Mouse (Mus musculus): ENCODE measurements around the gene F11r.

The F11r gene

GRCm38 (mm10) chr1:171437264-171438013 is at the start of gene F11r:
TSS of gene F11r (plus strand) at chr1:171437535.
- in situ Hi-C loops (cut with MboI, MseI): no loop called here

- in situ Hi-C loops (cut with MboI, MseI): no loop called here
Measured at GRCm38 (mm10) chr1:171388376-171389102, 48.8 kb upstream of the F11r start, which contains the start of gene Arhgap30. TSS of gene Arhgap30 (plus strand) at chr1:171388954.

- in situ Hi-C loops (cut with MboI, MseI): no loop called here
Measured at GRCm38 (mm10) chr1:171390101-171390500, 47.2 kb upstream of the F11r start.

- in situ Hi-C loops (cut with MboI, MseI): no loop called here
Measured at GRCm38 (mm10) chr1:171401821-171402220, 35.5 kb upstream of the F11r start.

- in situ Hi-C loops (cut with MboI, MseI): no loop called here
Measured at GRCm38 (mm10) chr1:171402991-171403390, 34.3 kb upstream of the F11r start.

- in situ Hi-C loops (cut with MboI, MseI): no loop called here
Measured at GRCm38 (mm10) chr1:171407263-171407662, 30.1 kb upstream of the F11r start.

- in situ Hi-C loops (cut with MboI, MseI): no loop called here
Measured at GRCm38 (mm10) chr1:171410231-171410630, 27.1 kb upstream of the F11r start.

GRCm38 (mm10) chr1:171410947-171411484 is 26.3 kb upstream of the F11r start, which contains the start of gene Usf1:
TSS of gene Usf1 (plus strand) at chr1:171411313.
- in situ Hi-C loops (cut with MboI, MseI): no loop called here

- in situ Hi-C loops (cut with MboI, MseI): no loop called here
Measured at GRCm38 (mm10) chr1:171411492-171411941, 25.8 kb upstream of the F11r start.

GRCm38 (mm10) chr1:171412001-171412441 is 25.3 kb upstream of the F11r start:
- in situ Hi-C loops (cut with MboI, MseI): no loop called here

GRCm38 (mm10) chr1:171412446-171412845 is 24.9 kb upstream of the F11r start:
- in situ Hi-C loops (cut with MboI, MseI): no loop called here

- in situ Hi-C loops (cut with MboI, MseI): no loop called here
Measured at GRCm38 (mm10) chr1:171413608-171414007, 23.7 kb upstream of the F11r start.

- in situ Hi-C loops (cut with MboI, MseI): no loop called here
Measured at GRCm38 (mm10) chr1:171418660-171419059, 18.7 kb upstream of the F11r start, which contains the start of gene Tstd1. TSS of gene Tstd1 (plus strand) at chr1:171418872.

GRCm38 (mm10) chr1:171419291-171419882 is 17.9 kb upstream of the F11r start:
- in situ Hi-C loops (cut with MboI, MseI): no loop called here

- in situ Hi-C loops (cut with MboI, MseI): no loop called here
Measured at GRCm38 (mm10) chr1:171419905-171420304, 17.4 kb upstream of the F11r start.

GRCm38 (mm10) chr1:171422504-171423095 is 14.7 kb upstream of the F11r start:
- in situ Hi-C loops (cut with MboI, MseI): no loop called here

- in situ Hi-C loops (cut with MboI, MseI): no loop called here
Measured at GRCm38 (mm10) chr1:171424638-171425037, 12.7 kb upstream of the F11r start.

GRCm38 (mm10) chr1:171425126-171425525 is 12.2 kb upstream of the F11r start:
- in situ Hi-C loops (cut with MboI, MseI): no loop called here

- in situ Hi-C loops (cut with MboI, MseI): no loop called here
Measured at GRCm38 (mm10) chr1:171432158-171432557, 5.2 kb upstream of the F11r start.

- in situ Hi-C loops (cut with MboI, MseI): no loop called here
Measured at GRCm38 (mm10) chr1:171435288-171435814, 2.0 kb upstream of the F11r start.

- in situ Hi-C loops (cut with MboI, MseI): no loop called here
Measured at GRCm38 (mm10) chr1:171435974-171436373, 1.4 kb upstream of the F11r start.
